Mouse (Mus musculus) bone marrow, adult 2 months (tissue): ENCODE data around the gene Dyrk2.

Source experiments
- CTCF ChIP-seq: fragments of 200-500 bp; IDR thresholded peaks from 2 replicates; pipeline ENCODE4 v1.5.1; 2011; ENCODE audit warnings: low read length, control low read depth; ENCODE audit not compliant: control insufficient read depth, insufficient read depth
- POLR2A ChIP-seq: fragments of 200-500 bp; IDR thresholded peaks from 2 replicates; pipeline ENCODE4 v1.6.1; 2011; ENCODE audit warnings: low read depth, mild to moderate bottlenecking, control low read depth, low read length, borderline replicate concordance; ENCODE audit not compliant: control insufficient read depth

GRCm38 (mm10) chr10:118867304-118867895 lies 2.6 kb downstream of the Dyrk2 start:
- TF ChIP-seq POLR2A (no peak), CTCF (no peak)
